Mouse (Mus musculus) megakaryocyte, adult 5-6 weeks (primary cell): ENCODE data around the gene Brpf3. TPM values are rescaled to one million over a fixed set of nuclear protein-coding genes. Genes with fewer than 3 reads are reported as not detected.
A peak's percentile ranks its signal among the peaks of the same experiment; 100 is the strongest.

Source experiments
- ATAC-seq: 2 replicates; pipeline ENCODE4 v1.8.0; 2016; ENCODE audit warnings: mild to moderate bottlenecking, inconsistent platforms; ENCODE audit not compliant: poor library complexity, severe bottlenecking
- total RNA-seq, 2 experiments: library from RNA; stranded (forward) in 1 of 2; stranded (reverse) in 1 of 2; fragments of 153-499, 151-499 nt in 1 of 2; fragments of 221-1000, 200-1000 nt in 1 of 2; gene quantifications; 2 replicates each; pipeline versions ENCODE4 v1.2.3 to v1.2.4; 2015 to 2017

Gene Brpf3
- total RNA-seq, 2 experiments from 2014 or later: 4.4 to 22.6 TPM

- no peak for ATAC-seq
Measured at GRCm38 (mm10) chr17:28870435-28870834, 69.5 kb downstream of the Brpf3 start.

- ATAC-seq: no peak
Measured at GRCm38 (mm10) chr17:28871831-28872230, 70.9 kb downstream of the Brpf3 start.

GRCm38 (mm10) chr17:28872322-28872721 lies 71.4 kb downstream of the Brpf3 start:
- ATAC-seq: peak; percentile 82

GRCm38 (mm10) chr17:28874216-28874615 lies 73.3 kb downstream of the Brpf3 start:
- ATAC-seq: no peak

GRCm38 (mm10) chr17:28874825-28875224 lies 73.9 kb downstream of the Brpf3 start:
- ATAC-seq: no peak

- no peak for ATAC-seq
Measured at GRCm38 (mm10) chr17:28875316-28875715, 74.4 kb downstream of the Brpf3 start.

- ATAC-seq: no peak
Measured at GRCm38 (mm10) chr17:28876331-28876730, 75.4 kb downstream of the Brpf3 start.

GRCm38 (mm10) chr17:28876821-28877220 lies 75.9 kb downstream of the Brpf3 start:
- peak; percentile 64 for ATAC-seq

- ATAC-seq: peak; percentile 72
Measured at GRCm38 (mm10) chr17:28879931-28880391, 79.1 kb downstream of the Brpf3 start.

- ATAC-seq: peak; percentile 87
Measured at GRCm38 (mm10) chr17:28882316-28882715, 81.4 kb downstream of the Brpf3 start.

GRCm38 (mm10) chr17:28882810-28883209 lies 81.9 kb downstream of the Brpf3 start:
- ATAC-seq: no peak

- no peak for ATAC-seq
Measured at GRCm38 (mm10) chr17:28883941-28884516, 83.1 kb downstream of the Brpf3 start.

- ATAC-seq: no peak
Measured at GRCm38 (mm10) chr17:28885231-28885630, 84.3 kb downstream of the Brpf3 start.

GRCm38 (mm10) chr17:28886266-28886665 lies 85.4 kb downstream of the Brpf3 start:
- ATAC-seq: no peak

Other genes with a start within 250 kb of the Brpf3 start
- not detected in 2 replicates for gene Clps, start 240.3 kb upstream of the Brpf3 start, total RNA-seq (2015)
- not detected in 2 replicates for gene Clps, start 240.3 kb upstream of the Brpf3 start, total RNA-seq (2017)
- gene Lhfpl5, start 225.4 kb upstream of the Brpf3 start, total RNA-seq (2015): not detected in 2 replicates
- gene Lhfpl5, start 225.4 kb upstream of the Brpf3 start, total RNA-seq (2017): not detected in 2 replicates
- gene Srpk1, start 178.4 kb upstream of the Brpf3 start, total RNA-seq (2015): 53.0 and 66.9 TPM in 2 replicates
- 66.9 and 70.8 TPM in 2 replicates for gene Srpk1, start 178.4 kb upstream of the Brpf3 start, total RNA-seq (2017)
- 0.52 and 0.58 TPM in 2 replicates for gene Slc26a8, start 110.9 kb upstream of the Brpf3 start, total RNA-seq (2015)
- gene Slc26a8, start 110.9 kb upstream of the Brpf3 start, total RNA-seq (2017): 0.33 TPM in 1 of 2 replicates, not detected in the other
- gene Mapk14, start 109.8 kb upstream of the Brpf3 start, total RNA-seq (2015): 163 and 164 TPM in 2 replicates
- 143 and 160 TPM in 2 replicates for gene Mapk14, start 109.8 kb upstream of the Brpf3 start, total RNA-seq (2017)
- gene AC170998.1, start 75.0 kb upstream of the Brpf3 start, total RNA-seq (2015): 5.9 and 8.8 TPM in 2 replicates
- gene AC170998.1, start 75.0 kb upstream of the Brpf3 start, total RNA-seq (2017): 1.4 and 3.7 TPM in 2 replicates
- 12.2 and 17.0 TPM in 2 replicates for gene Mapk13, start 31.8 kb upstream of the Brpf3 start, total RNA-seq (2015)
- 21.3 and 32.8 TPM in 2 replicates for gene Mapk13, start 31.8 kb upstream of the Brpf3 start, total RNA-seq (2017)
- 0.11 and 0.58 TPM in 2 replicates for gene Pnpla1, start 57.3 kb downstream of the Brpf3 start, total RNA-seq (2015)
- gene Pnpla1, start 57.3 kb downstream of the Brpf3 start, total RNA-seq (2017): 0.57 and 0.92 TPM in 2 replicates
- gene 4930539E08Rik, start 114.2 kb downstream of the Brpf3 start, total RNA-seq (2015): 0.18 TPM in 1 of 2 replicates, not detected in the other
- gene 4930539E08Rik, start 114.2 kb downstream of the Brpf3 start, total RNA-seq (2017): 0.08 and 0.40 TPM in 2 replicates
- 0.74 and 1.2 TPM in 2 replicates for gene Pxt1, start 142.8 kb downstream of the Brpf3 start, total RNA-seq (2015)
- 0.44 and 0.49 TPM in 2 replicates for gene Pxt1, start 142.8 kb downstream of the Brpf3 start, total RNA-seq (2017)
- gene Kctd20, start 150.9 kb downstream of the Brpf3 start, total RNA-seq (2015): 130 and 131 TPM in 2 replicates
- gene Kctd20, start 150.9 kb downstream of the Brpf3 start, total RNA-seq (2017): 203 and 222 TPM in 2 replicates
- 312 and 327 TPM in 2 replicates for gene Stk38, start 206.9 kb downstream of the Brpf3 start, total RNA-seq (2015)
- 237 and 269 TPM in 2 replicates for gene Stk38, start 206.9 kb downstream of the Brpf3 start, total RNA-seq (2017)
- gene Srsf3, start 231.5 kb downstream of the Brpf3 start, total RNA-seq (2015): 317 and 383 TPM in 2 replicates
- gene Srsf3, start 231.5 kb downstream of the Brpf3 start, total RNA-seq (2017): 479 and 534 TPM in 2 replicates